Mouse (Mus musculus) urinary bladder, postnatal 25 days (tissue): ENCODE measurements around the gene Ssrp1.

ENCODE experiments used
- DNase-seq: peaks from one replicate; pipeline ENCODE4 v3.0.0; 2022; ENCODE audit warnings: low spot score

Ssrp1 gene

DNA sequence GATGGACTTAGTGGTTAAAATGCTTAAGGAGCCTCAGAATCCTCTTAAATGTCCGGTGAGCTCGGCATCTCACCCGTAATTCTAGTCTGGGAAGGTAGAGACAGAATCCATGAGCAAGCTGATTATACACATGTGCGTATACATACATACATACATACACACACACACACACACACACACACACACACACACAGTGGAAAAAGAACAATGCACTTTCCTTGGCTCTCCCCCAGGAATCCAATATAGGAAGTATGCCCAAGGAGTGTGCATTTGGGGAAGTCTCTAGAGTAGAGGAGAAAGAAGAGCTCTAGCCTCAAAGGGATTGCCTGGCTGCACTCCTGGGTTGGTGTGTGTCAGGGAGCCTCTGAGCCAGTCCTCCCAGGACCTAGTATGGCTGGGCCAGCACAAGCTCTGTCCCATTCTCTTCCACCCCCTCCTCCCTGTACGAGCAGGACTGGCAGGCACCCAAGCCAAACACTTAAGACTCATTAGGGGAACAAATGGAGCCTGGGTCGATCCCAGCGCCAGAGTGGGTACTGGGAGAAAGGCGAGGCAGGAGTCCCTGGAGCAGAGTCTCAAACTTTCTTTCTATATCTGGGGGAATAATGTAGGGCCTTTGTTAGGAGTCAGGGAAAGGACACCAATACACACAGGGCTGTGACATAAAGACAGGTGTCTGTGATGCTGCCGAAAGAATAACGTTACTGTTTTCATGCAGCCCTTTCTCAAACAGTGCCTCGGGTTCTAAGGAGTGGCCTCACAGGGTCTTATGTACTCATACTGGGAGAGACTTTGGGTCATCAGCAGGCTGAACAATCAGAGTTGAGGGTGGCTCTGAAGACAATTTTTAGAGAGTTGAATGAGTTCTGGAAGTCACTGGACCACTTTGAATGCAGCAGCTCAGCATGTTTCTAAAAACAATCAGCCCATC lies 51.9 kb downstream of the Ssrp1 start:
- no peak for DNase-seq

- DNase-seq, result no peak
Measured at GRCm38 (mm10) chr2:85091325-85091724, 54.3 kb downstream of the Ssrp1 start.

DNA sequence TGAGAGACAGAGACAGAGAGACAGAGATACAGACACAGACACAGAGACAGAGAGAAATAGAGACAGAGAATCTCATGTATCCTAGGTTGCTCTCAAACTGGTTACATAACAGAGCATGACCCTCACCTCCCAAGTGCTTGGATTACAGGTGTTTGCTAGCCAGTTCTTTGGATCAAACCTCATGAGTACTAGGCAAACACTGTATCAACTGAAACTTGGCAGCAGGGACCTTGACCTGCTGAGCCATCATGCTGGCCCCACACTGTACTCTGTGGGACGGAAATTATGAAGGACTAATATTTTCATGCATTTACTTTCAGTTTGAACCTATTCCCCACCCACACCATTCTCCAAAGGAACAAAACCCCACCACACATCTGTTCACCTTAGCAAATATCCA lies 56.3 kb downstream of the Ssrp1 start:
- DNase-seq, result no peak

- no peak for DNase-seq
Measured at GRCm38 (mm10) chr2:85095906-85096305, 58.9 kb downstream of the Ssrp1 start.
